Mouse (Mus musculus) spleen, adult 2 months (tissue): ENCODE results near the gene Gpr152. TPM values are rescaled to one million over a fixed set of nuclear protein-coding genes. Genes with fewer than 3 reads are reported as not detected.

Experiments used
- DNase-seq, 2 experiments: peaks; one replicate each; pipeline versions ENCODE4 v3.0.0 to v3.0.0-alpha.2; 2012 to 2021; ENCODE audit warnings: low spot score in 2 of 2, low read depth in 1 of 2
- H3K27ac ChIP-seq: fragments of 200-500 bp; 2 replicates; pipeline ENCODE4 v1.5.1; 2012; ENCODE audit warnings: low read length, inconsistent platforms; ENCODE audit not compliant: insufficient read depth
- H3K27me3 ChIP-seq: fragments of 200-500 bp; 2 replicates; pipeline ENCODE4 v1.6.1; 2012; ENCODE audit warnings: mild to moderate bottlenecking, moderate library complexity, low read length, inconsistent platforms; ENCODE audit not compliant: control insufficient read depth, insufficient read depth
- H3K36me3 ChIP-seq: fragments of 200-500 bp; 2 replicates; pipeline ENCODE4 v1.6.1; 2012; ENCODE audit warnings: mild to moderate bottlenecking, low read length, inconsistent platforms; ENCODE audit not compliant: control insufficient read depth, insufficient read depth
- H3K4me1 ChIP-seq: fragments of 200-500 bp; 2 replicates; pipeline ENCODE4 v1.6.1; 2011; ENCODE audit warnings: inconsistent platforms; ENCODE audit not compliant: control insufficient read depth, insufficient read depth, insufficient read length
- H3K4me3 ChIP-seq: fragments of 200-500 bp; 2 replicates; pipeline ENCODE4 v1.5.1; 2011; ENCODE audit warnings: mild to moderate bottlenecking, inconsistent platforms; ENCODE audit not compliant: insufficient read depth, insufficient read length; ENCODE audit errors: extremely low read depth
- CTCF ChIP-seq: fragments of 200-500 bp; IDR thresholded peaks from 2 replicates; pipeline ENCODE4 v1.5.1; 2011; ENCODE audit warnings: mild to moderate bottlenecking, inconsistent platforms; ENCODE audit not compliant: insufficient read depth, insufficient read length, insufficient replicate concordance; ENCODE audit errors: extremely low read depth
- POLR2A ChIP-seq: fragments of 200-500 bp; IDR thresholded peaks from 2 replicates; pipeline ENCODE4 v1.6.1; 2011; ENCODE audit warnings: low read depth, low read length, inconsistent platforms
- WGBS: fragments of 180-500 bp; shearing (Covaris S2); methylation state at CpG from one replicate; pipeline ENCODE4 v1.1.7; 2018; 5-methylcytosine and 5-hydroxymethylcytosine counted together
- polyA plus RNA-seq: library from polyadenylated mRNA; depleted of rRNA; stranded (reverse); fragments of >200 nt; gene quantifications from 2 replicates; pipeline ENCODE4 v1.2.3, GENCODE M21; 2012

The Gpr152 gene
- polyA plus RNA-seq, 1 experiment = 0.09 TPM

DNA sequence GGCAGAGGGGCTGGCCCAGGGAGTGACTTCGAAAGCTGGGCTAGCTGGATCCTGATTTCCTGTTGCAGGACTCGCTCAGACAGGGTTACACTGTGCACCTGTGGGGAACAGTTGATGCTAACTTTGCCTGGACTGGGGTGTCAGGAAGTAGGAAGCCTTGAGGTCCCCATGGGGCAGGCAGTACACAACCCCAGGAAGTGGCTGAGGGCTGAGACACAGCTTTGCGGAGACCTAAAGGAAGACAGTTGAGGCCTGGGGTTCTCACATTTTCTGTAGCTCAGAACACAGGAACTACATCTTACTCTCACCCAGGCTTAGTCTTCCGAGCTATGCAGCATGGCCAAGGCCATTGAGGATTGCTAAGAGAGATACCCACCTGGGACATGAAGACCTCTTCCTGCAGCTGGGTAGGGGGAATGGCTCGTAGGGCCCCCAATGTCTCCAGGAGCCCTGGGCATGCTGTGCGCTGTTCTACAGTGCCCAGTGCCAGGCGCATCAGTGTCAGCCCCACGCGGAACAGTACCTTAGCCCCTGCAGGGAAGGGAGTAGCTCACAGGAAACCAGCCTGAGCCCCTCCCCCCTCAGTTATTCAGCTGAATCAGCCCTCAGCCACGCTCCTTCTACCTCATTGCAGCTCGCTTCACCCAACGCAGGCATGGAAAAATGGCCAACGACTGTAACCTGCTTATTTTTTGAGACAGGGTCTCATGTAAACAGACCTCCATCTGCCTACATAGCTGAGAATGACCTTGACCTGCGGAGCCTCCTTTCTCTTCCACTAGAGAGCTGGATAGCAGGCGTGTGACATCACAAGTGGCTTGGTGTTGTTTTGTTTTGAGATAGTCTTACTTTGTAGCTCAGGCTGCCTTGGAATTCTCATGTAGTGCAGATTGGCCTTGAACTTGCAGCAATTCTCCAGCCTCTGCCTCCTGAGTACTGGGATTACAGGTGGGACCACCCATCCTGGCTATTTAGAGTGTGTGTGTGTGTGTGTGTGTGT lies 45.7 kb downstream of the Gpr152 start:
- H3K4me3 ChIP-seq = peak overlapping the region; percentile 12; the same call in 1 of the 2 replicates
- no peak for TF ChIP-seq CTCF
- TF ChIP-seq POLR2A = no peak; the same call in 1 of the 2 replicates
- peaks cover 59% of the 10 kb centered on the region for H3K4me1 ChIP-seq
- 9% methylated on average over 15 of the region's 15 CpGs for WGBS
- peak overlapping the region; percentile 94 for H3K27ac ChIP-seq
- peak in 1 of 2 experiments; percentile 82 for DNase-seq
- no peaks in the 10 kb centered on the region for H3K27me3 ChIP-seq
- peaks cover 52% of the 10 kb centered on the region for H3K36me3 ChIP-seq

DNA sequence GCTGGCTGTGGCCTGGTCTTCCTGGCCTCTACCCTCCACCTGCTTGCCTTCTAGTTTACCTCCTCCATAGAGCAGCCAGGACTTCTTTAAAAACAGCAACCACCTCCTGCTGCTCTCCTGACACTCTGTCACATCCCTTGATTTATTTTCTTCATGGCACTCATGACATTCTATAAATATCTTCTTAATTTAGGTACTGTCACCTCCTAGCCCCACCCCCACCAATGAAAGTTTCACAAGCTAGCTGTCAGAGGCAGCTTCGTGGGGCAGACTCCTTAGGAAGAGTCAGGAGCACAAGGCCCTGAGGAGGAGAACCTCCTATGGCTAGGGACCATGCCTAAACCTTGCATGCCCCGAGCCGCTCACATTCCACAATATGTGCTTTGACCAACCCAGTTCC lies 47.7 kb downstream of the Gpr152 start:
- peaks cover 45% of the 10 kb centered on the region for H3K36me3 ChIP-seq
- no peak for DNase-seq
- no peak for TF ChIP-seq POLR2A
- no peak for TF ChIP-seq CTCF
- no peaks in the 10 kb centered on the region for H3K27me3 ChIP-seq
- peaks cover 55% of the 10 kb centered on the region for H3K4me1 ChIP-seq
- H3K27ac ChIP-seq = peak overlapping the region; percentile 94
- peak overlapping the region; percentile 43; the same call in 1 of the 2 replicates for H3K4me3 ChIP-seq
- WGBS = 12% methylated on average over 3 of the region's 3 CpGs

DNA sequence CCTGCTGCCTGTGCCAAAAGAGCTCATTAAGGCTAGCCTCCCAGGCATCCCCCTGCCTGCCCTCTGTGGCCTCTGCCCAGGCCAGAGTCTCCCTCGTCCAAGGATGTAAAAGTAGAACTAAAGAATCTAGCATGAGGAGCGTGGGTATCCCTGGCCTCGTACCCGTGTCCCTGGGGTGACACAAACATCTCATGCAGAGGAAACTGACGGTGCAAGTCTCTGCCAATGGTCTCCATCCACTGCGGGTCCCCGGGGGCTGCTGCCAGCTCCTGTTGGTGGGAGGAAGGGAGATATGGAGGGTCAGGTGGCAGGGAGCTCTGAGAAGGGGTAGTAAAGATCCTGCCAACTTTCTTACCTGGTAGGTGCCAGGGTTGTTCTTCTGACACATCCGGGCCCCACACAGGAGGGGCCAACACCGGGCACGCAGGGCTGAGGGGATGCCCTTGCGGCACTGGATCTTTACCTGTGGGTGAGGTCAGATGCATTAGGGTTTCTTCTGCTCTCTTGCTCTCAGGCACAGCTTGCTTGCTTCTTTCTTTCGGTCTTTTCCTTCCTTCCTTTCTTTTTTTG lies 49.5 kb downstream of the Gpr152 start:
- no peak for DNase-seq
- peaks cover 42% of the 10 kb centered on the region for H3K36me3 ChIP-seq
- no peak for TF ChIP-seq POLR2A
- no peak for TF ChIP-seq CTCF
- 16% methylated on average over 12 of the region's 12 CpGs for WGBS
- H3K27me3 ChIP-seq = no peaks in the 10 kb centered on the region
- H3K4me1 ChIP-seq = peaks cover 52% of the 10 kb centered on the region
- peak overlapping the region; percentile 56 for H3K4me3 ChIP-seq
- peak overlapping the region; percentile 98 for H3K27ac ChIP-seq

DNA sequence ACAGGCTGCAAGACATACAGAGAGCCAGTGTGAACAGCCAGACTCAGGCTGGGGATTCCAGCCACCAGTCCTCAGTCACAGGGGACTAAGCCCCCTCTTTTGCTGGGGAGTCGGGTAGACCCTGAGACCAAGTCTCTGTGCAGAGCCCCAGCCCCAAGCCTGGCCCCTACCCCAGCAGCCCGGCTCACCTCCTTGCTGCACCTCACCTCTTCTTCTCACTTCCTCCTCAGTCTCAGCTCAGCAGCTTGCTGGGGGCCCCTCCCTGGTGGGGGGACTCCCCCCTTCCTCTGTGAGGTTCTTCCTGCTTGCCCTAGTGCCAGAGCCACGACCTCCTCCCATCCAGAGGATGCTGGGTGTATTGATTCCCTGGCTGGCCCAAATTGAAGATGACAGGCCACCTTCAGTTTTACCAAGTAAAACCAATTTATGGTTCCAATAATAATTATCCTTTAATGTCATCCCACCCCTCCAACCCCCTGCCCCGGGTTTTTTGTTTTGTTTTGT lies 51.3 kb downstream of the Gpr152 start, which contains the start of gene Tbc1d10c:
TSS of gene Tbc1d10c (minus strand) at position 454 of the 504 bp plus-strand sequence.
- Histone ChIP-seq H3K27ac (peak within 1 kb of the TSS; percentile 98), H3K36me3 (peaks cover 51% of the 10 kb centered on the region), H3K4me1 (peaks cover 41% of the 10 kb centered on the region), H3K4me3 (peak within 1 kb of the TSS; percentile 89), H3K27me3 (no peaks in the 10 kb centered on the region)
- peak; percentile 76 to 92 for DNase-seq
- TF ChIP-seq POLR2A (peak; percentile 83), CTCF (no peak)
- WGBS = under 1% methylated on average over 4 of the region's 4 CpGs

DNA sequence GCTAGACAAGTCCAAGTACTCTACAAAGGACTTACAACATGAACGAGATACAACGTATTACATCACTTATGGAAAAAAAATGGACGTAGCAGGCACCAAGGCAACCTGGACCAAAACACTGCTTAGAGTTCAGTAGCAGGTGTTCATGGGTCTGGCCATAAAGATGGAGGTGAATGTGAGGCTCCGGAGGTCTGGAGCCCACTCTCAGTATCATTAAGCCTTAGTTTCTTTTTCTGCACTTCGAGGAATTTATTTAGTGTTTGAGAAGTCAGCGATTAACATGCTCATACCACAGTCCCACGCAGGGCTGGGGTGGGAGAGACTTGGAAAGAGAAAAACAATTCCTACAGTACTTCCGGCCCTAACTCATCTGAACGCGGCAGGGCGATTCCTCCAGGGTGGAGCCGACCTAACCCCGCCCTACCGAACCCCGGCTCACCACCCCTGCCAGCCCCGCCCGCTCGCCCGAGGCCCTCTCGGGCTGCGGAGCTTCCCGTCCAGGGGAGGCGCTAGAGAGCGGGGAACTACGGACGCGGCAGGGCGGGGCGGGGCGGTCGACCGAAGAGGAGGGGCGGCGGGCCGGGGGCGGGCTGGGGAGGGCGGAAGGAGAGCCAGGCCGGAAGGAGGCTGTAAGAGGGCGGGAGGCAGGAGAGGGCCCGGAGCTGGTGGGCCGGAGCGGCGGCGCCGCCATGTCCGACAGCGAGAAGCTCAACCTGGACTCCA lies 52.1 kb downstream of the Gpr152 start, which contains the start of gene Ppp1ca:
TSS of gene Ppp1ca (plus strand) at position 538 of the 723 bp plus-strand sequence.
- peak; percentile 68; the same call in 1 of the 2 replicates for TF ChIP-seq CTCF
- peak; percentile 92 for TF ChIP-seq POLR2A
- H3K27ac ChIP-seq = peak within 1 kb of the TSS; percentile 94
- DNase-seq = peak; percentile 91 to 98
- 1% methylated on average over 39 of the region's 47 CpGs for WGBS
- H3K4me3 ChIP-seq = peak within 1 kb of the TSS; percentile 89
- H3K27me3 ChIP-seq = no peaks in the 10 kb centered on the region
- H3K36me3 ChIP-seq = peaks cover 54% of the 10 kb centered on the region
- peaks cover 34% of the 10 kb centered on the region; the same call in 1 of the 2 replicates for H3K4me1 ChIP-seq

DNA sequence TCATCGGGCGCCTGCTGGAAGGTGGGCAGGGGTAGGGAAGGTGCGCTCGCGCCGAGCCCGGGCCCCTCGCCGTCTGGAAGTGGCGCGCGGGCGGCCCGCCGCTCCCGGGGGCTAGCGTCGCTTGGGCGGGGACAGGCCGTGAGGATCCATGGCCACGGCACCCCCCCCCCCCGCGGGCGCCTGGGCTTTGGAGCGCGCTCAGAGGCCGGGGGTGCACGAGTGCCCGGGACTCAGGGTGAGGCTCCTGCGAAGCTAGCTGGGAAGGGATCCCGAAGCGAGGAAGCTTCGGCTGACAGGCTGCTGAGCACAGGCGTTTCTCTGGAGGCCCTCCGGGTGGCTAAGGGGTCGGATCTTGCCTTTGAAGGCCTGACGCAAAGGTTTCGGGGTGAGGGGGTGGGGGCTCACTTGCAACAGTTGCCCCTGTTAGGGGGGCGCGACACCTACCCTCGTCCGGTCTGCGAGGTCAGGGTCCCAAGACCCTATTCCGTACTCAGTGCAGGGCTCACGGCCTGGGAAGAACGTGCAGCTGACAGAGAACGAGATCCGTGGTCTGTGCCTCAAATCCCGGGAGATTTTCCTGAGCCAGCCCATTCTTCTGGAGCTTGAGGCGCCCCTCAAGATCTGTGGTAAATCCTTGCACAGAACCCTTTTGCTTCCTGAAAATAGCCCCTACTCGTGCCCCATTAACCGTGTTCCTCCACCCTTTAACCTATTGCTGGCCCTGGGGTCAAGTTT lies 52.8 kb downstream of the Gpr152 start:
- no peaks in the 10 kb centered on the region for H3K27me3 ChIP-seq
- DNase-seq = no peak
- H3K4me1 ChIP-seq = peaks cover 28% of the 10 kb centered on the region; the same call in 1 of the 2 replicates
- H3K4me3 ChIP-seq = peak overlapping the region; percentile 89
- H3K27ac ChIP-seq = peak overlapping the region; percentile 94
- 1% methylated on average over 50 of the region's 52 CpGs for WGBS
- TF ChIP-seq CTCF (no peak), POLR2A (no peak)
- H3K36me3 ChIP-seq = peaks cover 53% of the 10 kb centered on the region
